Mouse (Mus musculus): ENCODE data around the gene Gmcl1. TPM values are rescaled to one million over a fixed set of nuclear protein-coding genes. Genes with fewer than 3 reads are reported as not detected.
A peak's percentile ranks its signal among the peaks of the same experiment; 100 is the strongest.

The Gmcl1 gene
- polyA plus RNA-seq, 1 experiment from 2014 or later: 17.9 TPM

DNA sequence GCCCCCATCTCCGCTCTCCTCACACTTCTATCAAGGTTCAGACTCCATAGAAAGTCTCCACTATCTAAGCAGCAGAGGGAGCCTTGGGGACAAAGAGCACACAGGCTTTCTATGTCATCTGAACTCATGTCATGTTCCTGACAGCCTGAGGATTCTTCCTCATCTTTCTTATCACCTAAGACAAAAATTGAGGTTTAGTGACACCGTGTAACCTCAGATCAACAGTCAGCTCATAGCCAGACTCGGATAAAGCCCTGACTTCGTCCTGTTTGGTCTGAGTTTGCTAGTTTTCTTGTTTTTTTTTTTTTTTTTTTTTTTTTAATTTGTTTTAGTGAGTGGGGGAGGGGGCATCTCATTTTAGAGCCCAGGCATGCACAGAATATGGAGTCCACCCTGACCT, 40.6 kb upstream of the Gmcl1 start:
- Histone ChIP-seq H3K27ac (ENCODE audit: low read depth, low read length) (no peak overlapping the region), H3K4me1 (replicated peaks; ENCODE audit: control insufficient read depth, insufficient read depth, low read length) (no peaks in the 10 kb centered on the region), H3K36me3 (ENCODE audit: control insufficient read depth, insufficient read depth, low read length) (no peaks in the 10 kb centered on the region), H3K4me2 (no peak overlapping the region), H3K27me3 (replicated peaks; ENCODE audit: control insufficient read depth, insufficient read depth, low read length) (no peaks in the 10 kb centered on the region), H3K9ac (ENCODE audit: low read depth, low read length) (no peak overlapping the region), H3K9me3 (ENCODE audit: control insufficient read depth, low read length) (no peaks in the 10 kb centered on the region), H3K4me3 (ENCODE audit: low read depth, low read length) (no peak overlapping the region)
- 63% methylated on average over 4 of the region's 4 CpGs for WGBS
- no peak for ATAC-seq (replicated peaks; ENCODE audit: low FRiP score)
- DNase-seq (ENCODE audit: low spot score): no peak

DNA sequence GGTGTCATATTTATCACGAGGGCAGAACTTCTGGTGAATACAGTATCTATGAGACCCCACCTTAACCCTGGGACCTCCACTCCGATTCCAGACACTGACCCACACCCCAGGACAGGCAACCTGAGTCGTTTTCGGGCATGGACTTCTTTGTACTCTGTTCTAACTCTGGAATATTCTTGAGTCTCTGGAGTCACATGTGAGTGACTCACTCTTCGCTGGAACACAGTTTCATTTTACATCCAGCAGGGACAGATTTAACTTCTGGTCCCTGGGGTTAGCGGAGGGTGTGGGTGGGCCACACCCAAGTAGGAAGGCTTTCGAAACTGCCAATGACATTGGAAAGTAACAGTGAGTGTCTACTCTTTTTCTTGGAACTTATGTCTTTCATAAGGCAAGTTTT, 39.4 kb upstream of the Gmcl1 start:
- Histone ChIP-seq H3K27ac (ENCODE audit: low read depth, low read length) (no peak overlapping the region), H3K4me3 (ENCODE audit: low read depth, low read length) (no peak overlapping the region), H3K9ac (ENCODE audit: low read depth, low read length) (no peak overlapping the region), H3K27me3 (replicated peaks; ENCODE audit: control insufficient read depth, insufficient read depth, low read length) (no peaks in the 10 kb centered on the region), H3K4me2 (no peak overlapping the region), H3K9me3 (ENCODE audit: control insufficient read depth, low read length) (no peaks in the 10 kb centered on the region), H3K4me1 (replicated peaks; ENCODE audit: control insufficient read depth, insufficient read depth, low read length) (no peaks in the 10 kb centered on the region), H3K36me3 (ENCODE audit: control insufficient read depth, insufficient read depth, low read length) (no peaks in the 10 kb centered on the region)
- 76% methylated on average over 7 of the region's 7 CpGs for WGBS
- no peak for ATAC-seq (replicated peaks; ENCODE audit: low FRiP score)
- no peak for DNase-seq (ENCODE audit: low spot score)

DNA sequence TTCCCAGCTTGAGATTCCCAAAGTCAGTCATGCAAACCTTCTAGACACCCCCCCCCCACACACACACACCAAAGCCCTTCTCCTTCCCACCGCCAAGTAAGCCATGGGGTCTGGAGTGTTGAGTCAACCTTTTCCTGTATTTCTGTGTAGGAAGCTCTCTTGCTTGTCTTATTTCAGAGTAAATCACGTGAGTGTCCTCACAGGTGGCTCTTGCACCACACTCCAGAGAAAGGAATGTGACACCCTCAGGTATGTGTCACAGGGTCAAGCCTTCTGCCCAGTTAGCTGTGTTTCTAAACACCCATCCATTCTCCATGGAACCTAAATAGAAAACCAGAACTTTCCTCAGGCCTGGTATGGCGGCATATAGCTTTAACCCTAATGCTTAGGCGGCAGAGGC, 35.8 kb upstream of the Gmcl1 start:
- H3K4me3 ChIP-seq (ENCODE audit: low read depth, low read length): no peak overlapping the region
- H3K9me3 ChIP-seq (ENCODE audit: control insufficient read depth, low read length): no peaks in the 10 kb centered on the region
- H3K36me3 ChIP-seq (ENCODE audit: control insufficient read depth, insufficient read depth, low read length): no peaks in the 10 kb centered on the region
- H3K4me2 ChIP-seq: no peak overlapping the region
- no peak overlapping the region for H3K27ac ChIP-seq (ENCODE audit: low read depth, low read length)
- no peak overlapping the region for H3K9ac ChIP-seq (ENCODE audit: low read depth, low read length)
- ATAC-seq (replicated peaks; ENCODE audit: low FRiP score) (no peak), DNase-seq (ENCODE audit: low spot score) (no peak)
- no peaks in the 10 kb centered on the region for H3K27me3 ChIP-seq (replicated peaks; ENCODE audit: control insufficient read depth, insufficient read depth, low read length)
- no peaks in the 10 kb centered on the region for H3K4me1 ChIP-seq (replicated peaks; ENCODE audit: control insufficient read depth, insufficient read depth, low read length)
- 71% methylated on average over 4 of the region's 4 CpGs for WGBS

DNA sequence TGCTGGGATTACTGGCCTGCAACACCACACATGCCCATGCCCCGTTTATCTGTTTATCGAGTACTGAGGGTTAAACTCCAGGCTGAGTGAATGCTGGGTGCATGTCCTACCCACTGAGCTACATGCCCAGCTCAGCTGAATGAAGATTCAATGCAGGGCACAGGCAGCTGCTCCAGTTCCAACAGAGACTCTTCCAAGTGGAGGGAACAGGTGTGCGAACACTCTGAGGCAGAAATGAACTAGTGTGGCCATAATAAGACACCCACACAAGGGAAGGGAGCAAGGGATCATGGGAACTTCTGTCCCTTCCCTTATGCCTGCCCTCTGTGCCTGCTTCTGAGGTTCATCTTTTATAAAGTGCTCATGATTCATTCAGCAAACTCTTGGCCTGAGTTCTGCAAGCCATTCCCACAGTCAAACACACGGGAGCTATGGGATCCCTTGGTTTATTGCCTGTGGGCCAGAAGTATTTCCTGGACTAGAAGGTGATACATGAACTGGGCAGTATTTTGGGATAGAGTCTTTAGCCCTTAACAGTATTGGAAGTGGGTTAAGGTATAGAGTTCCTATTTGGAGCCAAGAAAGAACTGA, 35.1 kb upstream of the Gmcl1 start:
- no peak overlapping the region for H3K4me3 ChIP-seq (ENCODE audit: low read depth, low read length)
- no peak overlapping the region for H3K27ac ChIP-seq (ENCODE audit: low read depth, low read length)
- no peaks in the 10 kb centered on the region for H3K4me1 ChIP-seq (replicated peaks; ENCODE audit: control insufficient read depth, insufficient read depth, low read length)
- H3K36me3 ChIP-seq (ENCODE audit: control insufficient read depth, insufficient read depth, low read length): no peaks in the 10 kb centered on the region
- no peaks in the 10 kb centered on the region for H3K27me3 ChIP-seq (replicated peaks; ENCODE audit: control insufficient read depth, insufficient read depth, low read length)
- H3K9ac ChIP-seq (ENCODE audit: low read depth, low read length): no peak overlapping the region
- H3K9me3 ChIP-seq (ENCODE audit: control insufficient read depth, low read length): no peaks in the 10 kb centered on the region
- ATAC-seq (replicated peaks; ENCODE audit: low FRiP score): no peak
- 73% methylated on average over 4 of the region's 4 CpGs for WGBS
- no peak overlapping the region for H3K4me2 ChIP-seq
- DNase-seq (ENCODE audit: low spot score): no peak

DNA sequence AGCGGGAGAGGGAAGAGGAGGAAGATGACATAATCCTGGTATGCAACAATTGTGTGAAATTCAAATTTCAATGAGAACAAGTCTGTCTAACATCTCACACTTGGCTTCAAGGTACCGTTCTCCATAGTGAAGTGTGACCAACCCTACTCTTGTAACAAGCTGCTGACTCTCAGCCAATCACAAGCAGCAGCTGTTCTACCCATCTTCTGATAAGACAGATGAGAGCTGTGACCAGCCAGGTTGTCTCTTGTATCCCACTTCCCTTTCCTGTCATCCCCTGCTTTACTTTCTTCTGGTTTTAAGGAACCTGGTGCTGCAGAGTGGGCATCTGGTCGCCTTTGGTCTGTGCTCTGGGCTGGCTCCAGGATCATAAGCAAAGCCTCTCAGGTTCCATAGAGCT, 34.3 kb upstream of the Gmcl1 start:
- Histone ChIP-seq H3K27me3 (replicated peaks; ENCODE audit: control insufficient read depth, insufficient read depth, low read length) (no peaks in the 10 kb centered on the region), H3K4me3 (ENCODE audit: low read depth, low read length) (no peak overlapping the region), H3K9ac (ENCODE audit: low read depth, low read length) (no peak overlapping the region), H3K36me3 (ENCODE audit: control insufficient read depth, insufficient read depth, low read length) (no peaks in the 10 kb centered on the region), H3K9me3 (ENCODE audit: control insufficient read depth, low read length) (no peaks in the 10 kb centered on the region), H3K4me1 (replicated peaks; ENCODE audit: control insufficient read depth, insufficient read depth, low read length) (no peaks in the 10 kb centered on the region), H3K4me2 (no peak overlapping the region), H3K27ac (ENCODE audit: low read depth, low read length) (no peak overlapping the region)
- ATAC-seq (replicated peaks; ENCODE audit: low FRiP score) (no peak), DNase-seq (ENCODE audit: low spot score) (no peak)
- 71% methylated on average over 3 of the region's 3 CpGs for WGBS

DNA sequence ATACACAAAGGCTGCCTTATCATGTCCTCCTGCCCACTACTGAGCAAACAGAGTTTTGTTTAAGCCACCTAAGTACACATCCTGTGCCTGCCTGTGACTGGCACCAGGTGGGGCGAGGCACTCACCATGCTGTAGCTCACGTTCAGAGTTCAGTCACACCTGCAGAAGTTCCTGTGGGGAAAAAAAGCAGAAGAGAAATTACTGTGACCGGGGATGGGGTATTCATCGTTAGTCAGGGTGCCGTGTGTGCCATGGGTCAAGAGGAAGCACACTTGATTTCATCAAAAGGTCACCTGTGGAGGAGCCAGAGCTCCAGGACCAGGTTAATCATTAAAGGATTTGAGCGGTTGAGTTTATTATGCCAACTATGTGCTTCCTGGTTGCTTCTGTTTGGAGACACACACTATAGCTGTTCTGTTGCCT, 32.5 kb upstream of the Gmcl1 start:
- H3K4me3 ChIP-seq (ENCODE audit: low read depth, low read length): no peak overlapping the region

DNA sequence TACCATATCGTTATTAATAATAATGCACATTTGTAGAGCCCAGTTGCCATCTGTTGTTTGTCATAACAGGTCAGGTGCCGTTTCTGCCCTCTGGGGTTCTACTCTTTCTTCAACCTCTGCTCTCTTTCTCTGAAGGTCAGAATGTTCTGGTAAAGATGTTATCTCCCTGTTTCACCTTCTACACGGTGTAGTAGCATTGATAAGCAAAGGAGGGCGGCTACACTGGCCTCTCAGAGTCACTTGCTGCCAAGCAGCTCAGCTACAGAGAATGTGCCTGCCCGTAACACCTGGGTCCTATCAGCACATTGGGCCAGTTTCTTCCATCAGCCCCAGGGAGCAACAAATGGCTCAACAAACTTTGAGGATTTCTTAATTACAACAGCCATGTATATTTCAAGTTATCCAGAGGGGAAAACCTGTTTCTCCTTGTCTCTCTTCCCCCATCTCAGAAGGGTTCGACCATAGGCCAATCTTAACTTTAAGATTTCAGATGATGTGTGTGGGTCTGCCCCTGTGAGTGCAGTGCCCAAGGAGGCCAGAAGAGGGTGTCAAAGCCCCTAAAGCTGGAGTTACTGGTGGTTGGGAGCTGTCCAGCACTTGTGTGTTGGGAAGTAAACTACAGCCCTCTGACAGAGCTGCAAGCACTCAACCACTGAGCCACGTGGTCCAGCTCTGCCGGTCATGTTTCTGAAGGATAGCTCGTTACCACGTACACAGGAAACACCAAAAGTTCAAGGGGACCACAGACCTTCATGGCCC, 21.1 kb upstream of the Gmcl1 start:
- DNase-seq (ENCODE audit: low spot score): no peak
- no peaks in the 10 kb centered on the region for H3K36me3 ChIP-seq (ENCODE audit: control insufficient read depth, insufficient read depth, low read length)
- no peaks in the 10 kb centered on the region for H3K27me3 ChIP-seq (replicated peaks; ENCODE audit: control insufficient read depth, insufficient read depth, low read length)
- no peak for ATAC-seq (replicated peaks; ENCODE audit: low FRiP score)
- no peaks in the 10 kb centered on the region for H3K4me1 ChIP-seq (replicated peaks; ENCODE audit: control insufficient read depth, insufficient read depth, low read length)
- H3K9me3 ChIP-seq (ENCODE audit: control insufficient read depth, low read length): no peaks in the 10 kb centered on the region
- H3K4me3 ChIP-seq (ENCODE audit: low read depth, low read length): no peak overlapping the region
- no peak overlapping the region for H3K4me2 ChIP-seq
- no peak overlapping the region for H3K9ac ChIP-seq (ENCODE audit: low read depth, low read length)
- 86% methylated on average over 10 of the region's 10 CpGs for WGBS
- no peak overlapping the region for H3K27ac ChIP-seq (ENCODE audit: low read depth, low read length)

More for the DNA sequence above, 32.5 kb upstream of the Gmcl1 start:
- no peaks in the 10 kb centered on the region for H3K4me1 ChIP-seq (replicated peaks; ENCODE audit: control insufficient read depth, insufficient read depth, low read length)
- H3K27ac ChIP-seq (ENCODE audit: low read depth, low read length): peak overlapping the region; percentile 62; the same call in 1 of the 2 replicates
- no peaks in the 10 kb centered on the region for H3K9me3 ChIP-seq (ENCODE audit: control insufficient read depth, low read length)
- DNase-seq (ENCODE audit: low spot score) (no peak), ATAC-seq (replicated peaks; ENCODE audit: low FRiP score) (peak; percentile 36)
- WGBS: 51% methylated on average over 6 of the region's 6 CpGs
- H3K27me3 ChIP-seq (replicated peaks; ENCODE audit: control insufficient read depth, insufficient read depth, low read length): no peaks in the 10 kb centered on the region
- no peak overlapping the region for H3K4me2 ChIP-seq
- no peak overlapping the region for H3K9ac ChIP-seq (ENCODE audit: low read depth, low read length)
- no peaks in the 10 kb centered on the region for H3K36me3 ChIP-seq (ENCODE audit: control insufficient read depth, insufficient read depth, low read length)

DNA sequence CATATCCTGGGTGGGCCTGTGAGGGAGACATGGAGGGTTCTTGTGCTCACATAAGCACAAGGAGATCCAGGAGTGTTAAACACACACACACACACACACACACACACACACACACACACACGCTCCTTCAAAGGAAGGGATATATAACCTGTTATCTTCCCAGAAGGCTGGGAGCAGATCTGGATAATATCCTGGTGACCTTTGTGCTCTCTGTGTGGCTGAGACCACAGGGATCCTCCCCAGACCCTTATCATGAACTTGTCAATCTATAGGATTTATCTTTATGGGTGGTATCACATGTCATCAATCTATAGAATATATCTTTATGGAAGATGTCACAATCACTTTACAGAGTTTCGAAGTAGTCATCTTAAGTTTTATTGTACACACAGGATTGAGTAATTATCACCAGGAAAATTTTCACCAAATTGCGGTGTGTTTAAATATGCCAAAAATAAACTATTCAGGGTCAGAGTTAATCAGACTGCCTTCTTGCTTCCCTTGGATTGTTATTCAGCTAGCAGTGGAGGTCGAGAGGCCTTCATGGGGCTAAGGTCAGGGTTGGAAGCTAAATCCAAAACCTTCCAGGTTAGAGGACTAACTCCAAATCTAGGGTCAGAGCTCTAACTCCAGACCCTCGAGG, 19.8 kb upstream of the Gmcl1 start:
- Histone ChIP-seq H3K27ac (ENCODE audit: low read depth, low read length) (no peak overlapping the region), H3K4me2 (no peak overlapping the region), H3K9ac (ENCODE audit: low read depth, low read length) (no peak overlapping the region), H3K4me3 (ENCODE audit: low read depth, low read length) (no peak overlapping the region), H3K27me3 (replicated peaks; ENCODE audit: control insufficient read depth, insufficient read depth, low read length) (no peaks in the 10 kb centered on the region), H3K9me3 (ENCODE audit: control insufficient read depth, low read length) (no peaks in the 10 kb centered on the region), H3K4me1 (replicated peaks; ENCODE audit: control insufficient read depth, insufficient read depth, low read length) (no peaks in the 10 kb centered on the region), H3K36me3 (ENCODE audit: control insufficient read depth, insufficient read depth, low read length) (no peaks in the 10 kb centered on the region)
- ATAC-seq (replicated peaks; ENCODE audit: low FRiP score) (no peak), DNase-seq (ENCODE audit: low spot score) (no peak)
- 70% methylated on average over 5 of the region's 5 CpGs for WGBS

DNA sequence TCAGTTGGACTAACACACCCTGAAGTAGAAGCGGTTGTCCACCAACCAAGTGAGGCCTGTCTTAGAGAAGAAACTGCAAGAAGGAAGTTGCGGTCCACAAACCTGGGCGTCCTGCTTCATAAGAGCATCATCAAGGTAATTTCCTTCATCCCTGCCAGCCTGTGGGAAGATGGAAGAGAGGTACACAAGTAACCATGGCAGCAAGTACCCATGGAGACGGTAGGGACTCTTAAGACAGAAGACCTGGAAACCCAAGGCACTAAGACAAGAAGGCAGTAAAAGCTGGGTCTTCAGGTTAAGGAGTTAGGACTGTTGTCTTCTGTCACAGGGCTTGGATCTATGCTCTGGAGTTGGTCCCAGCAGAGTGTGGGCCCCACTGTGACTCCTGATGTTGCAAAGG, 17.8 kb upstream of the Gmcl1 start:
- 88% methylated on average over 4 of the region's 4 CpGs for WGBS
- H3K4me2 ChIP-seq: no peak overlapping the region
- H3K9ac ChIP-seq (ENCODE audit: low read depth, low read length): no peak overlapping the region
- H3K4me1 ChIP-seq (replicated peaks; ENCODE audit: control insufficient read depth, insufficient read depth, low read length): no peaks in the 10 kb centered on the region
- no peak overlapping the region for H3K27ac ChIP-seq (ENCODE audit: low read depth, low read length)
- H3K27me3 ChIP-seq (replicated peaks; ENCODE audit: control insufficient read depth, insufficient read depth, low read length): no peaks in the 10 kb centered on the region
- no peaks in the 10 kb centered on the region for H3K36me3 ChIP-seq (ENCODE audit: control insufficient read depth, insufficient read depth, low read length)
- H3K9me3 ChIP-seq (ENCODE audit: control insufficient read depth, low read length): no peaks in the 10 kb centered on the region
- ATAC-seq (replicated peaks; ENCODE audit: low FRiP score) (no peak), DNase-seq (ENCODE audit: low spot score) (no peak)
- H3K4me3 ChIP-seq (ENCODE audit: low read depth, low read length): no peak overlapping the region

Measured in liver, embryonic 11.5 days (tissue).